Mouse (Mus musculus) heart, embryonic 16.5 days (tissue): ENCODE measurements at regions not wholly inside any gene's neighbourhood (a gene's known extent, or its start where the extent isn't known, plus 50 kb on each side); places are given as distances from the start of the nearest gene placed in this dataset.

ENCODE experiments used
- ATAC-seq: fragments of 200-750 bp; cut with Nextera tagmentation; replicated peaks from 2 replicates; pipeline ENCODE4 v1.8.0; 2017; ENCODE audit warnings: moderate number of reproducible peaks; ENCODE audit not compliant: insufficient read depth, low FRiP score; ENCODE audit errors: extremely low read depth
- H3K27ac ChIP-seq: fragments of 300-500 bp; sonication (generic); 2 replicates; pipeline ENCODE4 v1.5.1; 2014; ENCODE audit warnings: mild to moderate bottlenecking, low read length, control low read depth, moderate library complexity
- H3K27me3 ChIP-seq: fragments of 300-500 bp; sonication (generic); 2 replicates; pipeline ENCODE4 v1.6.1; 2014; ENCODE audit warnings: low read length, mixed read lengths; ENCODE audit not compliant: control insufficient read depth, insufficient read depth
- H3K36me3 ChIP-seq: fragments of 300-500 bp; sonication (generic); 2 replicates; pipeline ENCODE4 v1.6.1; 2014; ENCODE audit not compliant: control insufficient read depth, insufficient read depth
- H3K4me1 ChIP-seq: fragments of 300-500 bp; sonication (generic); 2 replicates; pipeline ENCODE4 v1.6.1; 2014; ENCODE audit warnings: low read length, mixed read lengths; ENCODE audit not compliant: control insufficient read depth, insufficient read depth
- H3K4me2 ChIP-seq: fragments of 300-500 bp; sonication (generic); 2 replicates; pipeline ENCODE4 v1.6.1; 2014; ENCODE audit warnings: low read depth, mild to moderate bottlenecking, control low read depth, low read length
- H3K4me3 ChIP-seq: fragments of 300-500 bp; sonication (generic); 2 replicates; pipeline ENCODE4 v1.5.1; 2014; ENCODE audit warnings: mild to moderate bottlenecking, control low read depth, low read length
- H3K9ac ChIP-seq: fragments of 300-500 bp; sonication (generic); 2 replicates; pipeline ENCODE4 v1.6.1; 2014; ENCODE audit warnings: low read length, control low read depth
- H3K9me3 ChIP-seq: fragments of 300-500 bp; sonication (generic); replicated peaks from 2 replicates; pipeline ENCODE4 v1.6.1; 2016; ENCODE audit warnings: low read length; ENCODE audit not compliant: control insufficient read depth
- WGBS: fragments of 180-500 bp; shearing (Covaris S2); extraction: QIAGEN DNeasy Blood & Tissue Kit; methylation state at CpG from one replicate; pipeline ENCODE4 v1.1.7; 2014; 5-methylcytosine and 5-hydroxymethylcytosine counted together

GRCm38 (mm10) chr3:133846301-133846700 lies 301.4 kb upstream of the Tet2 start:
- Histone ChIP-seq H3K4me1 (no peaks in the 10 kb centered on the region), H3K9me3 (no peaks in the 10 kb centered on the region), H3K4me2 (no peak overlapping the region), H3K36me3 (no peaks in the 10 kb centered on the region), H3K4me3 (no peak overlapping the region), H3K9ac (no peak overlapping the region), H3K27ac (no peak overlapping the region), H3K27me3 (no peaks in the 10 kb centered on the region)
- ATAC-seq: no peak

GRCm38 (mm10) chr3:133874383-133874782 lies 329.4 kb upstream of the Tet2 start:
- Histone ChIP-seq H3K4me3 (no peak overlapping the region), H3K4me2 (no peak overlapping the region), H3K9me3 (no peaks in the 10 kb centered on the region), H3K27me3 (no peaks in the 10 kb centered on the region), H3K4me1 (peaks cover 7% of the 10 kb centered on the region), H3K36me3 (no peaks in the 10 kb centered on the region), H3K9ac (no peak overlapping the region), H3K27ac (no peak overlapping the region)
- no peak for ATAC-seq
- 74% methylated on average over 2 of the region's 2 CpGs for WGBS

GRCm38 (mm10) chr3:133876439-133877072 lies 331.6 kb upstream of the Tet2 start:
- Histone ChIP-seq H3K27ac (peak overlapping the region; percentile 52), H3K4me1 (peaks cover 7% of the 10 kb centered on the region), H3K9ac (no peak overlapping the region; the same call in 1 of the 2 replicates), H3K4me2 (peak overlapping the region; percentile 62), H3K27me3 (no peaks in the 10 kb centered on the region), H3K4me3 (peak overlapping the region; percentile 34), H3K9me3 (no peaks in the 10 kb centered on the region), H3K36me3 (no peaks in the 10 kb centered on the region)
- ATAC-seq: peak; percentile 81
- WGBS: 11% methylated on average over 13 of the region's 13 CpGs

GRCm38 (mm10) chr3:133877310-133877709 lies 332.4 kb upstream of the Tet2 start:
- Histone ChIP-seq H3K4me2 (no peak overlapping the region), H3K9me3 (no peaks in the 10 kb centered on the region), H3K36me3 (no peaks in the 10 kb centered on the region), H3K27ac (no peak overlapping the region), H3K9ac (no peak overlapping the region), H3K4me1 (peaks cover 7% of the 10 kb centered on the region), H3K27me3 (no peaks in the 10 kb centered on the region), H3K4me3 (no peak overlapping the region)
- ATAC-seq: no peak
- WGBS: 42% methylated on average over 5 of the region's 5 CpGs

- H3K27me3 ChIP-seq: no peaks in the 10 kb centered on the region
- ATAC-seq: no peak
- H3K9me3 ChIP-seq: no peaks in the 10 kb centered on the region
- H3K27ac ChIP-seq: no peak overlapping the region
- no peak overlapping the region for H3K4me2 ChIP-seq
- no peak overlapping the region for H3K9ac ChIP-seq
- H3K4me3 ChIP-seq: no peak overlapping the region
- WGBS: 13% methylated on average over 1 of the region's 1 CpGs
- no peaks in the 10 kb centered on the region for H3K36me3 ChIP-seq
- peaks cover 7% of the 10 kb centered on the region for H3K4me1 ChIP-seq
Measured at GRCm38 (mm10) chr3:133880626-133881025, 335.7 kb upstream of the Tet2 start.

- no peak overlapping the region for H3K9ac ChIP-seq
- WGBS: 67% methylated on average over 3 of the region's 3 CpGs
- no peaks in the 10 kb centered on the region for H3K9me3 ChIP-seq
- no peaks in the 10 kb centered on the region for H3K36me3 ChIP-seq
- no peak overlapping the region for H3K4me3 ChIP-seq
- no peaks in the 10 kb centered on the region for H3K27me3 ChIP-seq
- no peak; the same call in 1 of the 2 replicates for ATAC-seq
- H3K27ac ChIP-seq: no peak overlapping the region
- H3K4me2 ChIP-seq: no peak overlapping the region
- no peaks in the 10 kb centered on the region for H3K4me1 ChIP-seq
Measured at GRCm38 (mm10) chr3:133901931-133902330, 334.4 kb upstream of the Cxxc4 start.

- Histone ChIP-seq H3K36me3 (no peaks in the 10 kb centered on the region), H3K4me2 (no peak overlapping the region), H3K27ac (no peak overlapping the region), H3K4me3 (no peak overlapping the region), H3K4me1 (no peaks in the 10 kb centered on the region), H3K9ac (no peak overlapping the region), H3K9me3 (no peaks in the 10 kb centered on the region), H3K27me3 (no peaks in the 10 kb centered on the region)
- ATAC-seq: no peak
Measured at GRCm38 (mm10) chr3:133922200-133922599, 314.1 kb upstream of the Cxxc4 start.

GRCm38 (mm10) chr3:133965322-133965721 lies 271.0 kb upstream of the Cxxc4 start:
- Histone ChIP-seq H3K36me3 (no peaks in the 10 kb centered on the region), H3K4me1 (no peaks in the 10 kb centered on the region), H3K9me3 (no peaks in the 10 kb centered on the region), H3K4me3 (no peak overlapping the region), H3K27me3 (no peaks in the 10 kb centered on the region), H3K4me2 (no peak overlapping the region), H3K27ac (no peak overlapping the region), H3K9ac (no peak overlapping the region)
- WGBS: 67% methylated on average over 2 of the region's 2 CpGs
- ATAC-seq: no peak

GRCm38 (mm10) chr3:133968176-133968575 lies 268.1 kb upstream of the Cxxc4 start:
- no peak overlapping the region for H3K9ac ChIP-seq
- H3K27me3 ChIP-seq: no peaks in the 10 kb centered on the region
- no peak overlapping the region for H3K27ac ChIP-seq
- H3K4me3 ChIP-seq: no peak overlapping the region
- no peaks in the 10 kb centered on the region for H3K4me1 ChIP-seq
- no peaks in the 10 kb centered on the region for H3K9me3 ChIP-seq
- no peaks in the 10 kb centered on the region for H3K36me3 ChIP-seq
- 76% methylated on average over 6 of the region's 6 CpGs for WGBS
- no peak for ATAC-seq
- no peak overlapping the region for H3K4me2 ChIP-seq
